Mouse (Mus musculus) thymus, adult 2 months (tissue): ENCODE measurements around the gene Fcrlb. TPM values are rescaled to one million over a fixed set of nuclear protein-coding genes. Genes with fewer than 3 reads are reported as not detected.

ENCODE experiments used
- DNase-seq: peaks from one replicate; pipeline ENCODE4 v3.0.0; 2021
- H3K27ac ChIP-seq: fragments of 200-500 bp; 2 replicates; pipeline ENCODE4 v1.5.1; 2012; ENCODE audit warnings: low read length, control low read depth; ENCODE audit not compliant: control insufficient read depth, insufficient read depth
- H3K27me3 ChIP-seq: fragments of 200-500 bp; 2 replicates; pipeline ENCODE4 v1.6.1; 2012; ENCODE audit warnings: mild to moderate bottlenecking, low read length, moderate library complexity, mixed read lengths; ENCODE audit not compliant: control insufficient read depth, insufficient read depth
- H3K36me3 ChIP-seq: fragments of 200-500 bp; 2 replicates; pipeline ENCODE4 v1.6.1; 2012; ENCODE audit warnings: mild to moderate bottlenecking, low read length, moderate library complexity; ENCODE audit not compliant: control insufficient read depth, insufficient read depth
- H3K4me1 ChIP-seq: fragments of 200-500 bp; replicated peaks from 2 replicates; pipeline ENCODE4 v1.6.1; 2012; ENCODE audit warnings: low read length; ENCODE audit not compliant: control insufficient read depth, insufficient read depth
- H3K4me3 ChIP-seq: fragments of 200-500 bp; 2 replicates; pipeline ENCODE4 v1.5.1; 2012; ENCODE audit warnings: mild to moderate bottlenecking, low read length, control low read depth, moderate library complexity; ENCODE audit not compliant: control insufficient read depth, insufficient read depth
- CTCF ChIP-seq: fragments of 200-500 bp; IDR thresholded peaks from 2 replicates; pipeline ENCODE4 v1.5.1; 2012; ENCODE audit warnings: mild to moderate bottlenecking, control low read depth, low read length, moderate library complexity, borderline replicate concordance; ENCODE audit not compliant: control insufficient read depth, poor library complexity, insufficient read depth; ENCODE audit errors: extremely low read depth
- POLR2A ChIP-seq: fragments of 200-500 bp; IDR thresholded peaks from 2 replicates; pipeline ENCODE4 v1.6.1; 2012; ENCODE audit warnings: mild to moderate bottlenecking, low read length, control low read depth, moderate library complexity; ENCODE audit not compliant: control insufficient read depth, poor library complexity, insufficient read depth; ENCODE audit errors: extremely low read depth
- WGBS: fragments of 180-500 bp; shearing (Covaris S2); methylation state at CpG from one replicate; pipeline ENCODE4 v1.1.7; 2018; 5-methylcytosine and 5-hydroxymethylcytosine counted together
- polyA plus RNA-seq: library from polyadenylated mRNA; depleted of rRNA; stranded (reverse); fragments of >200 nt; gene quantifications from 2 replicates; pipeline ENCODE4 v1.2.3, GENCODE M21; 2012

Fcrlb gene
- polyA plus RNA-seq, 1 experiment, result 1.00 TPM

- TF ChIP-seq POLR2A (no peak), CTCF (no peak)
- peaks cover 17% of the 10 kb centered on the region; the same call in 1 of the 2 replicates for H3K4me1 ChIP-seq
- peak overlapping the region; percentile 26 for H3K4me3 ChIP-seq
- H3K36me3 ChIP-seq, result no peaks in the 10 kb centered on the region
- 19% methylated on average over 21 of the region's 21 CpGs for WGBS
- no peaks in the 10 kb centered on the region; the same call in 1 of the 2 replicates for H3K27me3 ChIP-seq
- no peak overlapping the region for H3K27ac ChIP-seq
- DNase-seq, result no peak
These were observed 4.4 kb downstream of the Fcrlb start for GRCm38 (mm10) chr1:170908341-170908740.

GRCm38 (mm10) chr1:170907456-170908191 lies 5.1 kb downstream of the Fcrlb start:
- H3K4me3 ChIP-seq, result peak overlapping the region; percentile 26
- no peak overlapping the region for H3K27ac ChIP-seq
- TF ChIP-seq CTCF (no peak), POLR2A (no peak)
- DNase-seq, result no peak
- 4% methylated on average over 71 of the region's 71 CpGs for WGBS
- peaks cover 17% of the 10 kb centered on the region; the same call in 1 of the 2 replicates for H3K4me1 ChIP-seq
- no peaks in the 10 kb centered on the region; the same call in 1 of the 2 replicates for H3K27me3 ChIP-seq
- no peaks in the 10 kb centered on the region for H3K36me3 ChIP-seq

DNA sequence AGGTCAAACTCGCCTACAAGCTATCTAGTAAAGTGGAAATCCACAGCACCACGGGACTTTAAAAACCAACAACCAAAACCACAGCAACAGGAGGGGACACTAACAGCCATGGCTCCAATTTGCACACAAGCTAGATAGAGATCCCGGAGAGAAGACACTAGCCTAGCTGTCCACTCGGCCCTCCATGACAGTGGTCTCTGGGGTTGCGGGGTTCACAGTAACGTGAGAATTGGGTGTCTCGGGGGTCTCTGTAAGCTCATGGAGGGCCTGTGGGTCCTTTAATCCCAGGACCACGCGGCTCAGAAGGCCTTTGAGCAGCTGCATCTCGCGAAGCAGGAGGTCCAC lies 5.7 kb downstream of the Fcrlb start:
- DNase-seq, result no peak
- no peak for TF ChIP-seq CTCF
- TF ChIP-seq POLR2A, result no peak
- H3K4me3 ChIP-seq, result no peak overlapping the region
- H3K27ac ChIP-seq, result no peak overlapping the region
- H3K36me3 ChIP-seq, result no peaks in the 10 kb centered on the region
- peaks cover 17% of the 10 kb centered on the region; the same call in 1 of the 2 replicates for H3K4me1 ChIP-seq
- H3K27me3 ChIP-seq, result no peaks in the 10 kb centered on the region; the same call in 1 of the 2 replicates
- WGBS, result 38% methylated on average over 11 of the region's 11 CpGs

- WGBS, result 67% methylated on average over 5 of the region's 5 CpGs
- Histone ChIP-seq H3K4me3 (no peak overlapping the region), H3K27me3 (no peaks in the 10 kb centered on the region; the same call in 1 of the 2 replicates), H3K4me1 (peaks cover 20% of the 10 kb centered on the region), H3K27ac (no peak overlapping the region), H3K36me3 (no peaks in the 10 kb centered on the region)
- no peak for DNase-seq
- TF ChIP-seq CTCF, result no peak
- TF ChIP-seq POLR2A, result no peak
These were observed 9.3 kb downstream of the Fcrlb start for GRCm38 (mm10) chr1:170903485-170903884.

- Histone ChIP-seq H3K27me3 (no peaks in the 10 kb centered on the region), H3K4me3 (no peak overlapping the region), H3K36me3 (no peaks in the 10 kb centered on the region), H3K4me1 (peaks cover 8% of the 10 kb centered on the region), H3K27ac (no peak overlapping the region)
- WGBS, result 41% methylated on average over 10 of the region's 10 CpGs
- DNase-seq, result peak; percentile 83
- TF ChIP-seq CTCF, result no peak
- no peak for TF ChIP-seq POLR2A
These were observed 11.1 kb downstream of the Fcrlb start for GRCm38 (mm10) chr1:170901536-170902238.

DNA sequence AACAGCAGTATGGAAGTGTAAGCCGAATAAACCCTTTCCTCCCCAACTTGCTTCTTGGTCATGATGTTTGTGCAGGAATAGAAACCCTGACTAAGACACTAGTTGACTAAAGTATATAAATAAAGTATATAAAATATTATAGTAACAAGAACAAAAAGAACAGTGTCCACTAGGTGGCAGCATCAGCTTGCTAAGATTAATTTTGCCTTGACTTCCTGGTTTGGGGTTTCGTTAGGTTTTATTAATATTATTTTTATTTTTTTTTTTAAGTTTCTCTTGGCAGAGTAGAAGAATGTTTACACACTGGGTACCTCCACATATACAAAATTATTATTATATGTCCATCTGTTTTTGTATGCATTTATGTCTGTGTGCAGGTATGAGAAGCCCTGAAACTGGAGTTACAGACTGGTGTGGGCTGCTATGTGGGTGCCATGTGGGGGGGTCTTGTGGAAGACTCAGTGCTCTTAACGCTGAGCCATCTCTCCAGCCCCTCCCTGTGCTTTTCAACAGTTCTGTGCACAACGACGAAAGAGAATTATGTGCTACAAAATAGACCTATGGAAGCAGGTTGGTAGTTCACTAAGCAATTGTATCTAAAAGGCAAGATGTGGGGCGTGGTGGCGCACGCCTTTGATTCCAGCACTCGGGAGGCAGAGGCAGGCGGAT lies 11.8 kb downstream of the Fcrlb start:
- no peak overlapping the region for H3K27ac ChIP-seq
- peak; percentile 51 for DNase-seq
- peaks cover 4% of the 10 kb centered on the region for H3K4me1 ChIP-seq
- H3K36me3 ChIP-seq, result no peaks in the 10 kb centered on the region
- no peaks in the 10 kb centered on the region for H3K27me3 ChIP-seq
- 0 out of 2 replicates have a peak overlapping the region, but pooled peaks have one; percentile 4 for H3K4me3 ChIP-seq
- 25% methylated on average over 10 of the region's 10 CpGs for WGBS
- no peak for TF ChIP-seq CTCF
- no peak for TF ChIP-seq POLR2A
